ENCODE assay signal across 11 mouse cellular contexts in the genomic region with DNA sequence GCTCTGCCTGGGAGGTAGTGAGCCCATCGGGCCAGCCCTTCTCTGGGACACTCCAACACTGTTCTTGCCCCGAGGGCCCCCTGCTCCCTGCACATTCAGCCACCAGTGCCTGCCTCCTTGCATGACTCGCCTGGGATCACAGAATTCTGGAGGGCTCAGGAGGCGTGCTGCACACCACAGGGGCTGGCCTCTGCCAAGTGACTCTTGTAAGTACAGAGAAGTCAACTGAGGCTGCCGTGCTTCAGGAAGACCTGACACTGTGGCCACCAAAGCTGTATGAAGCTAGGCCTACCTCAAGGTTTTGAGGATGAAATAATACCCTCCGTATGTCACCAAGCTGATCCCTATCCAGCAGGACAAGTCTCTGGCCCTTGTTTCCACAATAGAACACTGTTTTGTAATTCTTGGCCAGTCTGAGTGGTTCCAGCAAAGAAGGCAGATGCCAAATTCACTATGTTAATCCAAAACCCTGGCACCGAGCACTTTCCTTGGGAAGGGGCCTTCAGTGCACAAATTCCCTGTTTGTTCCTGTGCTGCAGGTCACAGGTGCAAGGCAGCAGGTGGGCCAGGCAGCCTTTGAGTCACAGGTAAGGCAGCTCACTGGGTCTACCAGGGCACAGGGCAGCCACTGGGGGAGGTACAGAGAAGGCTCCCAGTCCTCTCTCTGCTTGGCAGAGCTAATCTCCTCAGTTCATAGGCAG. TPM values are rescaled to one million over a fixed set of nuclear protein-coding genes. Genes with fewer than 3 reads are reported as not detected.
DNase-seq lines count a peak whose midpoint lies in the region; ATAC-seq and TF ChIP-seq lines count a peak whose summit lies in the region.
"Had no signal": no experiment of that assay in that cellular context is flagged by ENCODE, and none has a peak within 500 bp of the region (broad histone marks: within the 10 kb centered on the region; RNA-seq: fewer than 3 reads in every experiment).

No protein-coding gene starts in this region.

- no peak for ATAC-seq in midbrain, embryonic 13.5 days

- TF ChIP-seq CTCF in heart, adult 2 months (IDR thresholded peaks at IDR 0.05): no peak
- TF ChIP-seq CTCF in small intestine, adult 2 months (IDR thresholded peaks at IDR 0.05; ENCODE audit: extremely low read depth, insufficient read length, insufficient replicate concordance, low read depth, low read length): no peak
- no peak for TF ChIP-seq CTCF in thymus, adult 2 months (IDR thresholded peaks at IDR 0.05; ENCODE audit: borderline replicate concordance, control insufficient read depth, extremely low read depth, insufficient read depth, low read length, poor library complexity)

- intact Hi-C loops in heart, adult 2 months (cut with DNase I): loop anchor here (5.0 kb wide), 2 partner anchors 43 to 63 kb away; a partner anchor contains a TSS
- intact Hi-C loops in heart, postnatal 25 days (cut with DNase I): no loop called here

- DNase-seq in heart, adult 2 months: no peak
- no peak for DNase-seq in heart, postnatal 25 days (ENCODE audit: low spot score)
- no peak for DNase-seq in midbrain, embryonic 10.5 days (ENCODE audit: low spot score)
- DNase-seq in cerebellum, postnatal 36 days: peak; percentile 56 to 65
- no peak for DNase-seq in spleen, postnatal 4 days (ENCODE audit: low spot score in 2 of 2)
- no peak for DNase-seq in thymus, adult 2 months
- DNase-seq: liver, embryonic 13.5 days; thymus, postnatal 4 days had no signal

- no peaks in the 10 kb centered on the region for H3K9me3 ChIP-seq in midbrain, embryonic 10.5 days (replicated peaks)
- no peaks in the 10 kb centered on the region for H3K9me3 ChIP-seq in midbrain, embryonic 13.5 days
- H3K9me3 ChIP-seq: liver, embryonic 13.5 days; midbrain, embryonic 12.5 days had no signal

- no peaks in the 10 kb centered on the region for H3K36me3 ChIP-seq in heart, adult 2 months (ENCODE audit: control insufficient read depth, insufficient read depth, low read length)
- no peaks in the 10 kb centered on the region for H3K36me3 ChIP-seq in midbrain, embryonic 10.5 days
- no peaks in the 10 kb centered on the region for H3K36me3 ChIP-seq in midbrain, embryonic 13.5 days
- no peaks in the 10 kb centered on the region for H3K36me3 ChIP-seq in small intestine, adult 2 months (ENCODE audit: control insufficient read depth, insufficient read depth, low read length)
- H3K36me3 ChIP-seq in thymus, adult 2 months (ENCODE audit: control insufficient read depth, insufficient read depth, low read length): no peaks in the 10 kb centered on the region
- H3K36me3 ChIP-seq: liver, embryonic 13.5 days; midbrain, embryonic 12.5 days had no signal

- H3K4me2 ChIP-seq in midbrain, embryonic 13.5 days (replicated peaks): no peak overlapping the region
- H3K4me2 ChIP-seq: liver, embryonic 13.5 days; midbrain, embryonic 12.5 days had no signal

- H3K79me2 ChIP-seq in heart, adult 2 months (replicated peaks; ENCODE audit: control insufficient read depth, insufficient read depth, low read length): no peaks in the 10 kb centered on the region

- peak overlapping the region; percentile 31 for H3K27ac ChIP-seq in heart, adult 2 months
- 0 out of 2 replicates have a peak overlapping the region, but pooled peaks have one; percentile 13 for H3K27ac ChIP-seq in midbrain, embryonic 10.5 days (replicated peaks)
- no peak overlapping the region for H3K27ac ChIP-seq in midbrain, embryonic 13.5 days
- H3K27ac ChIP-seq in small intestine, adult 2 months (ENCODE audit: insufficient read depth, low read depth, low read length): peak overlapping the region; percentile 71
- H3K27ac ChIP-seq in thymus, adult 2 months (ENCODE audit: control insufficient read depth, insufficient read depth, low read length): no peak overlapping the region
- H3K27ac ChIP-seq: liver, embryonic 13.5 days; midbrain, embryonic 12.5 days had no signal

- no peak overlapping the region for H3K4me3 ChIP-seq in heart, adult 2 months
- no peak overlapping the region for H3K4me3 ChIP-seq in midbrain, embryonic 10.5 days
- no peak overlapping the region for H3K4me3 ChIP-seq in midbrain, embryonic 13.5 days (replicated peaks)
- H3K4me3 ChIP-seq in small intestine, adult 2 months (ENCODE audit: low read depth, low read length): no peak overlapping the region
- no peak overlapping the region for H3K4me3 ChIP-seq in thymus, adult 2 months (ENCODE audit: control insufficient read depth, insufficient read depth, low read length)
- H3K4me3 ChIP-seq: liver, embryonic 13.5 days; midbrain, embryonic 12.5 days had no signal

- H3K4me1 ChIP-seq in heart, adult 2 months (ENCODE audit: control insufficient read depth, insufficient read depth, low read length): peaks cover 10% of the 10 kb centered on the region
- H3K4me1 ChIP-seq in midbrain, embryonic 10.5 days: peaks cover 4% of the 10 kb centered on the region; the same call in 1 of the 2 replicates
- peaks cover 14% of the 10 kb centered on the region for H3K4me1 ChIP-seq in midbrain, embryonic 13.5 days (replicated peaks)
- no peaks in the 10 kb centered on the region for H3K4me1 ChIP-seq in small intestine, adult 2 months (ENCODE audit: control insufficient read depth, insufficient read depth, insufficient read length, low read length)
- no peaks in the 10 kb centered on the region for H3K4me1 ChIP-seq in thymus, adult 2 months (replicated peaks; ENCODE audit: control insufficient read depth, insufficient read depth, low read length)
- H3K4me1 ChIP-seq: liver, embryonic 13.5 days had no signal

- 55% methylated on average over 7 of the region's 7 CpGs for WGBS in heart, adult 2 months
- 66% methylated on average over 7 of the region's 7 CpGs for WGBS in midbrain, embryonic 10.5 days
- WGBS in midbrain, embryonic 13.5 days: 53% methylated on average over 7 of the region's 7 CpGs
- 55% methylated on average over 7 of the region's 7 CpGs for WGBS in small intestine, adult 2 months
- WGBS in thymus, adult 2 months: 84% methylated on average over 7 of the region's 7 CpGs

- H3K9ac ChIP-seq in heart, adult 2 months (ENCODE audit: low read depth, low read length): no peak overlapping the region
- H3K9ac ChIP-seq in midbrain, embryonic 13.5 days (replicated peaks): no peak overlapping the region
- H3K9ac ChIP-seq: liver, embryonic 13.5 days; midbrain, embryonic 12.5 days had no signal

- TF ChIP-seq POLR2A in heart, adult 2 months (IDR thresholded peaks at IDR 0.05; ENCODE audit: insufficient read depth, low read depth, low read length): no peak
- no peak for TF ChIP-seq POLR2A in small intestine, adult 2 months (IDR thresholded peaks at IDR 0.05; ENCODE audit: low read depth, low read length)
- no peak for TF ChIP-seq POLR2A in thymus, adult 2 months (IDR thresholded peaks at IDR 0.05; ENCODE audit: control insufficient read depth, extremely low read depth, insufficient read depth, low read length, poor library complexity)

- H3K27me3 ChIP-seq in heart, adult 2 months (ENCODE audit: control insufficient read depth, insufficient read depth, low read length): no peaks in the 10 kb centered on the region
- H3K27me3 ChIP-seq in midbrain, embryonic 10.5 days (ENCODE audit: low read depth, poor library complexity, severe bottlenecking): no peaks in the 10 kb centered on the region
- H3K27me3 ChIP-seq in midbrain, embryonic 13.5 days: no peaks in the 10 kb centered on the region
- H3K27me3 ChIP-seq in small intestine, adult 2 months (ENCODE audit: control insufficient read depth, insufficient read depth, low read length): no peaks in the 10 kb centered on the region
- H3K27me3 ChIP-seq in thymus, adult 2 months (ENCODE audit: control insufficient read depth, insufficient read depth, low read length): no peaks in the 10 kb centered on the region
- H3K27me3 ChIP-seq: liver, embryonic 13.5 days; midbrain, embryonic 12.5 days had no signal

- TF ChIP-seq EP300 in heart, adult 2 months (IDR thresholded peaks at IDR 0.05; ENCODE audit: insufficient read depth, low read depth, low read length): no peak

RNA-seq across cellular contexts. Expression of a gene that starts 19.3 kb away (rescaled TPM):
- total RNA-seq in heart, adult 2 months (2021): not detected
- 0.32 and 0.49 TPM in 2 replicates for polyA plus RNA-seq in heart, adult 2 months (2012; rRNA removed)
- not detected for total RNA-seq in heart, postnatal 25 days (2021)
- polyA plus RNA-seq in midbrain, embryonic 10.5 days (2016; fragmentation: Nextera tagmentation; extraction: Ambion mirVana): 2.4 and 2.9 TPM in 2 replicates
- polyA plus RNA-seq in midbrain, embryonic 13.5 days (2015; fragmentation: Nextera tagmentation; extraction: Ambion mirVana): 2.8 and 5.0 TPM in 2 replicates
- 0.65 TPM in 1 of 2 replicates, not detected in the other for polyA plus RNA-seq in small intestine, adult 2 months (2012; rRNA removed)
- 0.18 and 0.34 TPM in 2 replicates for polyA plus RNA-seq in thymus, adult 2 months (2012; rRNA removed)
- polyA plus RNA-seq: liver, embryonic 13.5 days had no signal

RNA-seq across cellular contexts. Expression of a gene that starts 27.6 kb away (rescaled TPM):
- total RNA-seq in heart, adult 2 months (2021): 100 to 1,000 TPM in 1 of 2 experiments, 10 to 100 TPM in 1; 96.3 to 111 TPM
- 201 and 224 TPM in 2 replicates for polyA plus RNA-seq in heart, adult 2 months (2012; rRNA removed)
- 100 to 1,000 TPM; 118 to 123 TPM for total RNA-seq in heart, postnatal 25 days (2021)
- polyA plus RNA-seq in midbrain, embryonic 10.5 days (2016; fragmentation: Nextera tagmentation; extraction: Ambion mirVana): not detected in 2 replicates
- 0.24 TPM in 1 of 2 replicates, not detected in the other for polyA plus RNA-seq in midbrain, embryonic 13.5 days (2015; fragmentation: Nextera tagmentation; extraction: Ambion mirVana)
- 5.1 and 5.2 TPM in 2 replicates for polyA plus RNA-seq in small intestine, adult 2 months (2012; rRNA removed)
- polyA plus RNA-seq in thymus, adult 2 months (2012; rRNA removed): 1.1 and 12.5 TPM in 2 replicates
- polyA plus RNA-seq: midbrain, embryonic 12.5 days had no signal

RNA-seq across cellular contexts. Expression of a gene that starts 38.2 kb away (rescaled TPM):
- 100 to 1,000 TPM; 198 to 199 TPM for total RNA-seq in heart, adult 2 months (2021)
- 71.7 and 106 TPM in 2 replicates for polyA plus RNA-seq in heart, adult 2 months (2012; rRNA removed)
- total RNA-seq in heart, postnatal 25 days (2021): 100 to 1,000 TPM; 208 to 239 TPM
- polyA plus RNA-seq in midbrain, embryonic 10.5 days (2016; fragmentation: Nextera tagmentation; extraction: Ambion mirVana): 207 and 245 TPM in 2 replicates
- polyA plus RNA-seq in midbrain, embryonic 13.5 days (2015; fragmentation: Nextera tagmentation; extraction: Ambion mirVana): 146 TPM in 2 replicates
- 7.0 and 11.4 TPM in 2 replicates for polyA plus RNA-seq in small intestine, adult 2 months (2012; rRNA removed)
- 9.1 and 17.6 TPM in 2 replicates for polyA plus RNA-seq in thymus, adult 2 months (2012; rRNA removed)

RNA-seq across cellular contexts. Expression of a gene that starts 42.5 kb away (rescaled TPM):
- total RNA-seq in heart, adult 2 months (2021): 10 to 100 TPM; 12.3 to 17.4 TPM
- 11.0 and 13.1 TPM in 2 replicates for polyA plus RNA-seq in heart, adult 2 months (2012; rRNA removed)
- total RNA-seq in heart, postnatal 25 days (2021): 10 to 100 TPM; 10.1 to 10.5 TPM
- polyA plus RNA-seq in midbrain, embryonic 10.5 days (2016; fragmentation: Nextera tagmentation; extraction: Ambion mirVana): 0.15 and 0.16 TPM in 2 replicates
- 0.43 and 0.69 TPM in 2 replicates for polyA plus RNA-seq in midbrain, embryonic 13.5 days (2015; fragmentation: Nextera tagmentation; extraction: Ambion mirVana)
- 0.14 TPM in 1 of 2 replicates, not detected in the other for polyA plus RNA-seq in small intestine, adult 2 months (2012; rRNA removed)
- 0.89 and 0.93 TPM in 2 replicates for polyA plus RNA-seq in thymus, adult 2 months (2012; rRNA removed)

Comparison
In these comparisons a context has a peak if more than half of its experiments do, and no peak if none do; other contexts are left out.
1. H3K27ac ChIP-seq: peak in heart, adult 2 months (single experiment), midbrain, embryonic 10.5 days (single experiment) and small intestine, adult 2 months (single experiment); none in midbrain, embryonic 13.5 days (single experiment) and thymus, adult 2 months (single experiment).
2. DNase-seq: peak in cerebellum, postnatal 36 days (2 of 2); none in heart, adult 2 months (0 of 2), heart, postnatal 25 days (single experiment), midbrain, embryonic 10.5 days (single experiment), spleen, postnatal 4 days (0 of 2) and thymus, adult 2 months (single experiment).
3. RNA of a gene that starts 27.6 kb away (polyA plus RNA-seq): 201 to 224 TPM in heart, adult 2 months; 1.1 to 12.5 TPM in thymus, adult 2 months, 5.1 to 5.2 TPM in small intestine, adult 2 months, 0.24 TPM in midbrain, embryonic 13.5 days and not detected in midbrain, embryonic 10.5 days; every median in the first group is over 10 times any median in the second.